Mouse (Mus musculus) myocyte (in vitro differentiated cells): ENCODE measurements at regions not wholly inside any gene's neighbourhood (a gene's known extent, or its start where the extent isn't known, plus 50 kb on each side); places are given as distances from the start of the nearest gene placed in this dataset.

Experiments
- CEBPB ChIP-seq: IDR thresholded peaks from 2 replicates; pipeline ENCODE4 v1.6.1; 2011; ENCODE audit warnings: mild to moderate bottlenecking, moderate library complexity; ENCODE audit not compliant: poor library complexity, insufficient read depth, severe bottlenecking
- MAX ChIP-seq: IDR thresholded peaks from one replicate; pipeline ENCODE4 v1.6.1; 2011; ENCODE audit warnings: low read depth, mild to moderate bottlenecking, control low read depth
- POLR2A ChIP-seq: IDR thresholded peaks from one replicate; pipeline ENCODE4 v1.6.1; 2011; ENCODE audit warnings: low read depth, mild to moderate bottlenecking, control low read depth, moderate library complexity; ENCODE audit not compliant: insufficient read length
- REST ChIP-seq: IDR thresholded peaks from one replicate; pipeline ENCODE4 v1.6.1; 2011; ENCODE audit warnings: mild to moderate bottlenecking, control low read depth, moderate library complexity; ENCODE audit not compliant: insufficient read depth, insufficient read length

- TF ChIP-seq MAX, result no peak
- no peak for TF ChIP-seq CEBPB
- TF ChIP-seq REST, result no peak
- no peak for TF ChIP-seq POLR2A
These were observed 54.6 kb upstream of the Tfpi start for GRCm38 (mm10) chr2:84531215-84531614.
